Mouse (Mus musculus) stomach, embryonic 16.5 days (tissue): Measurements from ENCODE around the gene Kalrn. TPM values are rescaled to one million over a fixed set of nuclear protein-coding genes. Genes with fewer than 3 reads are reported as not detected.
A peak's percentile ranks its signal among the peaks of the same experiment; 100 is the strongest.

ENCODE experiments used
- ATAC-seq: fragments of 200-750 bp; cut with Nextera tagmentation; 2 replicates; pipeline ENCODE4 v1.8.0; 2017; ENCODE audit warnings: moderate number of reproducible peaks, moderate TSS enrichment; ENCODE audit not compliant: insufficient read depth, low FRiP score
- H3K27ac ChIP-seq: fragments of 300-500 bp; sonication (generic); 2 replicates; pipeline ENCODE4 v1.5.1; 2014; ENCODE audit warnings: low read length
- H3K27me3 ChIP-seq: fragments of 300-500 bp; sonication (generic); 2 replicates; pipeline ENCODE4 v1.6.1; 2014; ENCODE audit warnings: low read length, control low read depth, mixed read lengths; ENCODE audit not compliant: control insufficient read depth, insufficient read depth
- H3K36me3 ChIP-seq: fragments of 300-500 bp; sonication (generic); 2 replicates; pipeline ENCODE4 v1.6.1; 2014; ENCODE audit warnings: low read length; ENCODE audit not compliant: control insufficient read depth, insufficient read depth
- H3K4me1 ChIP-seq: fragments of 300-500 bp; sonication (generic); 2 replicates; pipeline ENCODE4 v1.6.1; 2014; ENCODE audit warnings: low read length, control low read depth, mixed read lengths; ENCODE audit not compliant: control insufficient read depth, insufficient read depth
- H3K4me2 ChIP-seq: fragments of 300-500 bp; sonication (generic); 2 replicates; pipeline ENCODE4 v1.6.1; 2014; ENCODE audit warnings: low read depth, low read length, mixed read lengths
- H3K4me3 ChIP-seq: fragments of 300-500 bp; sonication (generic); replicated peaks from 2 replicates; pipeline ENCODE4 v1.5.1; 2014; ENCODE audit warnings: mild to moderate bottlenecking, low read length
- H3K9ac ChIP-seq: fragments of 300-500 bp; sonication (generic); 2 replicates; pipeline ENCODE4 v1.6.1; 2014; ENCODE audit warnings: low read length
- H3K9me3 ChIP-seq: fragments of 300-500 bp; sonication (generic); replicated peaks from 2 replicates; pipeline ENCODE4 v1.6.1; 2016; ENCODE audit warnings: low read length, control low read depth; ENCODE audit not compliant: control insufficient read depth
- WGBS: fragments of 180-500 bp; shearing (Covaris S2); extraction: QIAGEN DNeasy Blood & Tissue Kit; methylation state at CpG from one replicate; pipeline ENCODE4 v1.1.7; 2014; 5-methylcytosine and 5-hydroxymethylcytosine counted together
- polyA plus RNA-seq: library from polyadenylated mRNA; unstranded; fragments of >200 nt; fragmentation: Nextera tagmentation; extraction: Ambion mirVana; gene quantifications from 2 replicates; pipeline ENCODE4 v1.2.1, GENCODE M21; 2015

Kalrn gene
- polyA plus RNA-seq, 1 experiment from 2014 or later: 22.7 TPM

GRCm38 (mm10) chr16:33986993-33987392, 586.3 kb downstream of the Kalrn start:
- Histone ChIP-seq H3K36me3 (no peaks in the 10 kb centered on the region), H3K9ac (no peak overlapping the region), H3K4me3 (no peak overlapping the region), H3K4me1 (peaks cover 4% of the 10 kb centered on the region), H3K9me3 (no peaks in the 10 kb centered on the region), H3K27me3 (no peaks in the 10 kb centered on the region), H3K27ac (no peak overlapping the region), H3K4me2 (no peak overlapping the region)
- ATAC-seq: no peak
- 90% methylated on average over 7 of the region's 7 CpGs for WGBS

GRCm38 (mm10) chr16:33985372-33985771, 588.0 kb downstream of the Kalrn start:
- WGBS: 77% methylated on average over 6 of the region's 6 CpGs
- Histone ChIP-seq H3K4me3 (no peak overlapping the region), H3K9ac (no peak overlapping the region), H3K27ac (no peak overlapping the region), H3K27me3 (no peaks in the 10 kb centered on the region), H3K9me3 (no peaks in the 10 kb centered on the region), H3K36me3 (no peaks in the 10 kb centered on the region), H3K4me2 (no peak overlapping the region), H3K4me1 (no peaks in the 10 kb centered on the region)
- no peak for ATAC-seq

- 94% methylated on average over 6 of the region's 6 CpGs for WGBS
- no peaks in the 10 kb centered on the region for H3K9me3 ChIP-seq
These were observed 589.6 kb downstream of the Kalrn start for GRCm38 (mm10) chr16:33983712-33984111.

GRCm38 (mm10) chr16:33979855-33980254, 593.5 kb downstream of the Kalrn start:
- Histone ChIP-seq H3K27ac (no peak overlapping the region), H3K4me2 (no peak overlapping the region), H3K4me1 (no peaks in the 10 kb centered on the region), H3K27me3 (no peaks in the 10 kb centered on the region), H3K9me3 (no peaks in the 10 kb centered on the region), H3K4me3 (no peak overlapping the region), H3K36me3 (no peaks in the 10 kb centered on the region), H3K9ac (no peak overlapping the region)
- ATAC-seq: no peak
- 50% methylated on average over 2 of the region's 2 CpGs for WGBS

More at GRCm38 (mm10) chr16:33983712-33984111, 589.6 kb downstream of the Kalrn start:
- Histone ChIP-seq H3K4me2 (no peak overlapping the region), H3K27me3 (no peaks in the 10 kb centered on the region), H3K4me3 (no peak overlapping the region), H3K4me1 (no peaks in the 10 kb centered on the region), H3K36me3 (no peaks in the 10 kb centered on the region), H3K9ac (no peak overlapping the region), H3K27ac (no peak overlapping the region)
- ATAC-seq: no peak

GRCm38 (mm10) chr16:33967283-33967640, 606.1 kb downstream of the Kalrn start:
- peak overlapping the region; percentile 93 for H3K9ac ChIP-seq
- H3K36me3 ChIP-seq: 0 out of 2 replicates have a peak, but pooled peaks cover 6% of the 10 kb centered on the region
- ATAC-seq: no peak
- no peaks in the 10 kb centered on the region for H3K27me3 ChIP-seq
- H3K4me2 ChIP-seq: peak overlapping the region; percentile 74
- peaks cover 18% of the 10 kb centered on the region for H3K4me1 ChIP-seq
- peak overlapping the region; percentile 93 for H3K4me3 ChIP-seq
- H3K9me3 ChIP-seq: no peaks in the 10 kb centered on the region
- peak overlapping the region; percentile 79 for H3K27ac ChIP-seq
- 39% methylated on average over 2 of the region's 2 CpGs for WGBS

GRCm38 (mm10) chr16:33966538-33967282, 606.6 kb downstream of the Kalrn start, which contains the start of gene Umps:
TSS of gene Umps (minus strand) at chr16:33967038.
- WGBS: under 1% methylated on average over 44 of the region's 44 CpGs
- peak; percentile 86 for ATAC-seq

GRCm38 (mm10) chr16:33965878-33966537, 607.3 kb downstream of the Kalrn start:
- no peaks in the 10 kb centered on the region for H3K27me3 ChIP-seq
- H3K36me3 ChIP-seq: peaks cover 14% of the 10 kb centered on the region; the same call in 1 of the 2 replicates
- 5% methylated on average over 15 of the region's 15 CpGs for WGBS
- ATAC-seq: peak; percentile 9; the same call in 1 of the 2 replicates
- H3K4me1 ChIP-seq: peaks cover 24% of the 10 kb centered on the region
- no peaks in the 10 kb centered on the region for H3K9me3 ChIP-seq
- peak overlapping the region; percentile 74 for H3K4me2 ChIP-seq
- peak overlapping the region; percentile 93 for H3K4me3 ChIP-seq
- H3K9ac ChIP-seq: peak overlapping the region; percentile 93
- peak overlapping the region; percentile 79 for H3K27ac ChIP-seq

More at GRCm38 (mm10) chr16:33966538-33967282, 606.6 kb downstream of the Kalrn start, which contains the start of gene Umps:
- no peaks in the 10 kb centered on the region for H3K9me3 ChIP-seq
- H3K36me3 ChIP-seq: peaks cover 7% of the 10 kb centered on the region; the same call in 1 of the 2 replicates
- H3K9ac ChIP-seq: peak within 1 kb of the TSS; percentile 93
- H3K4me1 ChIP-seq: peaks cover 18% of the 10 kb centered on the region
- H3K4me3 ChIP-seq: peak within 1 kb of the TSS; percentile 93
- H3K27me3 ChIP-seq: no peaks in the 10 kb centered on the region
- H3K4me2 ChIP-seq: peak within 1 kb of the TSS; percentile 74
- peak within 1 kb of the TSS; percentile 79 for H3K27ac ChIP-seq

- Histone ChIP-seq H3K4me1 (peaks cover 24% of the 10 kb centered on the region), H3K4me2 (no peak overlapping the region), H3K36me3 (peaks cover 19% of the 10 kb centered on the region; the same call in 1 of the 2 replicates), H3K9ac (no peak overlapping the region), H3K4me3 (no peak overlapping the region), H3K9me3 (no peaks in the 10 kb centered on the region), H3K27me3 (no peaks in the 10 kb centered on the region), H3K27ac (no peak overlapping the region; the same call in 1 of the 2 replicates)
- ATAC-seq: peak; percentile 73
- 66% methylated on average over 6 of the region's 6 CpGs for WGBS
These were observed 609.8 kb downstream of the Kalrn start for GRCm38 (mm10) chr16:33963509-33963908.

- Histone ChIP-seq H3K4me2 (no peak overlapping the region), H3K4me1 (no peaks in the 10 kb centered on the region), H3K9me3 (no peaks in the 10 kb centered on the region), H3K9ac (no peak overlapping the region), H3K36me3 (peaks cover 22% of the 10 kb centered on the region; the same call in 1 of the 2 replicates), H3K4me3 (no peak overlapping the region), H3K27ac (no peak overlapping the region), H3K27me3 (no peaks in the 10 kb centered on the region)
- ATAC-seq: no peak
- WGBS: 100% methylated on average over 1 of the region's 1 CpGs
These were observed 618.5 kb downstream of the Kalrn start for GRCm38 (mm10) chr16:33954793-33955192.
